Mouse (Mus musculus): ENCODE results near the gene Ugt1a8.
"Not testable (repeated sequence)": the region's sequence is repeated elsewhere in the genome, so short reads cannot be mapped to it uniquely, and the experiment has no call there.

DNA sequence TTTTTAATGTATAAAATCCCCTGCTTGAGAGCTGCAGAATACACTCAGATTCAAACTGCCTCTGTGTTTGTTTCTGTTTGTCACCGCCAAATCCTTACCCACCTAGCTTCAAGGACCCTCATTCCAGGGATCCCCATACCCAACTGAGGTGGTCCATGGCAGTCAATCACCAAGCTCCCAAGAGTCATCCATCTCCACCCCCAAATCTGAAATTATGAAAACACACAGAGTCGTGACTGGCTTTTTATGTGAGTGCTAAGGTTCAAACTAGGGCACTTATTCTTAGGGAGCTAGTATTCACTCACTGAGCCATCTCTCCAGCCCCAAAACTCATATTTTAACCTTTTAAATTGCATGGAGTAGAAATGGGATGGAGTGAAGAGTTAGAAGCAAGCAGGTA is 137.7 kb downstream of the Ugt1a8 start:
- not testable (repeated sequence) for TF ChIP-seq CTCF (IDR thresholded peaks at IDR 0.05; ENCODE audit: control insufficient read depth, insufficient read depth, insufficient read length); USF1 (IDR thresholded peaks at IDR 0.05; ENCODE audit: low read depth); CEBPB (IDR thresholded peaks at IDR 0.05; ENCODE audit: low read depth); FOSL1 (IDR thresholded peaks at IDR 0.05; ENCODE audit: insufficient read depth, low read length, poor library complexity, severe bottlenecking); MYOD1 (IDR thresholded peaks at IDR 0.05; ENCODE audit: control insufficient read depth, insufficient read length, low read depth); MYOG (IDR thresholded peaks at IDR 0.05; ENCODE audit: control insufficient read depth, extremely low read depth, insufficient read length)

Data from C2C12 (cell line).